Mouse (Mus musculus) adrenal gland (tissue): Measurements from ENCODE around the gene Nptxr.

Experiments used
- intact Hi-C: fragments of 180-260 bp; cut with DNase I; formaldehyde crosslinking; loops from one replicate; pipeline ENCODE4 v1.15.1; 2025
- long read RNA-seq, 2 experiments: library from polyadenylated mRNA; unstranded; transcript quantifications; one replicate each; pipeline ENCODE4 v2.0.0; 2020; ENCODE audit warnings: borderline replicate concordance in 1 of 2; ENCODE audit not compliant: insufficient replicate concordance in 1 of 2

The Nptxr gene
- long read RNA-seq, experiment 1, full-length matches to known transcripts = 1 of 1 reads
- long read RNA-seq, experiment 1, partial matches to known transcripts = 0 of 1 reads
- long read RNA-seq, experiment 1, other reads (novel, unspliced or antisense) = 0 of 1 reads
- long read RNA-seq, experiment 2, partial matches to known transcripts = 0 of 1 reads
- long read RNA-seq, experiment 2, other reads (novel, unspliced or antisense) = 1 of 1 reads

DNA sequence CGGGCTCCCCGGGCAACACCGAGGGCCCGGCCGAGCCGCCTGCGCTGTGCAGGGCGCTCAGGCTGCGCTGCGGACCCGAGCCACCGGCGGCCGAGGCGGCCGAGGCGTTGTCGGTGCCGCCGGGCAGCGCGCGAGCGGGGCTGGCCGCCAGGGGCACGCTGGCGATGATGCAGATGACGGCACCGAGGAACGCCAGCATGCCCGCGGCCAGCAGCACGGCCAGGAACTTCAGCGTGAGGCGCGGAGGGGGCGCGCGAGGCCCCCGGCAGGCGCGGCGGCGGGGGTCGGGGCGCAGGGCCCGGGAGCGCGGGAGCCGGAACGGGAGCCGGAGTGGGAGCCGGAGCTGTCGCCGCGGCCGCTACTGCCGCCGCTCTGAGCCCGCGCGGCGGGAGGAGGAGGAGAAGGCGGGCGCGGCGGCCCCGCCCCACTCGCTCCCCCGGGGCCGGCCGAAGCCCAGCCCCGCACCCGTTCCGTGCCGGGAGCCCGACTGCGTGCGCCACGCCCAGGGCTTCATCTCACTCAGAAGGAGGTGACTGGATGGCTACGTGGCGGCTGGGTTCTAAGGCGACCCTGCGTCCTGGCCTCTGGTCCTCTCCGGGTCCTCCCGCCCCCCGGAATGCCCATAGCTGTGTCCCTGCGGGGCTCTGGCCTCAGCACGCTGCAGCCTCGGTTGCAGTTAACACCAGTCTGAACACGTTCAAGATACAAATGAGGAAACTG lies at the start of gene Nptxr:
Nptxr (minus strand) TSS at position 415 of the 720 bp plus-strand sequence.
- intact Hi-C loops = loop anchor here (5.0 kb wide), 1 partner anchor 47 kb away; no protein-coding TSS in a partner anchor

DNA sequence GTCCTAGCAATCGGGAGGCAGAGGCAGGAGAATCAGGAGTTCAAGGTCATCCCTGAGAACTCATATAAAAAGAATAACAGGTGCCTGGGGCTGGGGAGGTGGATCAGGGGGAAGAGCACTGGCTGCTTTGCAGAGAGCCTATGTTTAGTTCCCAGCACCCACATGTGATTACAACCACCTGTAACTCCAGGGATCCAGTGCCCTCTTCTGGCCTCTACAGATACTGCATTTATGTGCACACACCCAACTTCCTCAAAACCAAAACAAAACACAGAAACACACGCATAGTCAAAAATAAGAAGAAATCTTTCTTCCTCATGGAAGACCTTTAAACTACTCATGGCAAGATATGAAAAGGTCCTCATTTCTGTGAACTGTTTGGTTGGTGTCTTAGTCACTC lies 45.6 kb upstream of the Nptxr start:
- intact Hi-C loops = no loop called here

GRCm38 (mm10) chr15:79847100-79847499 lies 42.5 kb upstream of the Nptxr start:
- intact Hi-C loops = no loop called here

- intact Hi-C loops = no loop called here
Measured at GRCm38 (mm10) chr15:79845986-79846385, 41.4 kb upstream of the Nptxr start.

- intact Hi-C loops = no loop called here
Measured at GRCm38 (mm10) chr15:79842985-79843384, 38.4 kb upstream of the Nptxr start.

- intact Hi-C loops = no loop called here
Measured at GRCm38 (mm10) chr15:79840281-79840680, 35.7 kb upstream of the Nptxr start.

- intact Hi-C loops = loop anchor here (5.0 to 10.0 kb wide), 2 partner anchors 83 to 240 kb away; no protein-coding TSS in a partner anchor
Measured at GRCm38 (mm10) chr15:79834881-79835260, 30.3 kb upstream of the Nptxr start.

DNA sequence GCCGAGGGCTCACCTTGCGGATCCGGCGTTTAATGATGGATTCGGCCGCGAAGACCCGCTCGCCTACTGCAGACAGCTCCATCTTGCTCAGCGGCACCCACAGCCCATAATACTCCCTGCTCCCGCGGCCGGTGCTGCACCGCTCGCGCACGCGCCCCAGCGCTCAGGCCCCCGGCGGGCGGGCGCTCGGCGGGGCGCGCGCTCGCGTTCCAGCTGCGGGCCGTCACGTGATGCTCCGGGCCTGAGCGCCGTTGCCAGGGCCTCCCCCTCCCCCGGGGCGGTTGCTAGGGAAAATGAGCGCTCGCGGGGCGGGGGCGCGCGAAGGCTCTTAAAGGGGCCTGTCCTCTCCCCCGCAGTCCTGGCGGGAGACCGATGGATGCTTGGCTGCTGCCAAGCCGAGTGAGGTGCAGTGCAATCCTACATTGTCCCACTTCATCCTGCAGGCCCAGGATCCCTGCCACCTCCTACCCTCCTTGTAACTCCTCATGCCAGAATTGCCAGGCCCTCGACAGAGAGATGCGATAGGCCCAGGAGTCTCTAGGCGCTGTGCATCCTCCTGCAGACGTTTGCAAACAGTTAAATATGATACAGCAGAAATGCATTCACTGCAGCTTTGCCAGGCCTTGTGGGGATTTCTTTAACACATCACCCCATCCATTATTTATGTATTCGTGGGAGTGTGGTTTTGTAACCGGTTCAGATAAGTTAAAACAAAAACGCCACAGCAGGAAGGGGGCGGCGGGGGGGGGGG lies 29.7 kb upstream of the Nptxr start, which contains the start of the genes Npcd and Cbx6:
Npcd (minus strand) TSS at position 108 of the 751 bp plus-strand sequence.
Cbx6 (minus strand) TSS at position 559 of the 751 bp plus-strand sequence.
- intact Hi-C loops = loop anchor here (5.0 to 10.0 kb wide), 2 partner anchors 82 to 240 kb away; no protein-coding TSS in a partner anchor

DNA sequence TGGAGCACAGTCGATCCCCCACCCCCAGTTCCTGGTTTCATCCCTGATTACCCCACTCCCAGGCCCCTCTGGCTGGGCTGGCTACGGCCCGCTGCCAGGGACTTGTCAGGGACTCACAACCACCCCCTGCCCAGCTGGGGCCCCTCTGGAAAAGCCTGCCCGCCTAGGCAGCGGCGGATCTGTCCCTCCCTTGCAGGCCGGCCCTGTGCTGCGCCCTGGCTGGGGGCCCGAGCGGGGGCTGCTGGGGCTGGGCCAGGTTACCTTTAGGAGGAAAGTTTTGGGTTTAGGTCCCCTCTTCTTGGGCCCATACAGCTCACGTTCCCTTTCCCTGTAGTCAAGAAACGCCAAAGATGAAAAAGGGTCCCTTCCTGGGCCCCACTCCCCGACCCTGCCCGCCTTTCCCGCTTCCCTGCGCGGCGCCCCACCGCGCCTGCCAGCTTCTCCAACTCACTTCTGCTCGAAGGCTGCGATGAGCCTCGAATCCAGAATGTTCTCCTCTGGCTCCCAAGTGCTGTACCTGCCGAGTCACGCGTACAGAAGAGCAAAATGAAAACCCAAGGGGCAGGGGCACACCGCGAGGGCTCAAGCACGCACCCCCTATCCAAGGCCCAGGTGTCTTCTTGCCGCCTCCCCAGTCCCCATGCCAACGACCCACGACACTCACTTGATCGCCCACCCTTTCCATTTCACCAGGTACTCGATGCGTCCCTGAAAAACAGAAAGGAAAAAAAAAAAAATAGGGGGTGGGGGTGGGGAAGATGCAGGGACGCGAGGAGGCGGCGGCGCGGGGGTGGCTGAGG lies 28.9 kb upstream of the Nptxr start:
- intact Hi-C loops = loop anchor here (5.0 to 10.0 kb wide), 2 partner anchors 81 to 241 kb away; no protein-coding TSS in a partner anchor

- intact Hi-C loops = loop anchor here (5.0 to 10.0 kb wide), 2 partner anchors 80 to 243 kb away; no protein-coding TSS in a partner anchor
Measured at GRCm38 (mm10) chr15:79832064-79832900, 27.7 kb upstream of the Nptxr start.

GRCm38 (mm10) chr15:79830388-79830787 lies 25.8 kb upstream of the Nptxr start:
- intact Hi-C loops = loop anchor here (2.0 to 10.0 kb wide), 3 partner anchors 52 to 244 kb away; no protein-coding TSS in a partner anchor

- intact Hi-C loops = no loop called here
Measured at GRCm38 (mm10) chr15:79829431-79829830, 24.9 kb upstream of the Nptxr start.

DNA sequence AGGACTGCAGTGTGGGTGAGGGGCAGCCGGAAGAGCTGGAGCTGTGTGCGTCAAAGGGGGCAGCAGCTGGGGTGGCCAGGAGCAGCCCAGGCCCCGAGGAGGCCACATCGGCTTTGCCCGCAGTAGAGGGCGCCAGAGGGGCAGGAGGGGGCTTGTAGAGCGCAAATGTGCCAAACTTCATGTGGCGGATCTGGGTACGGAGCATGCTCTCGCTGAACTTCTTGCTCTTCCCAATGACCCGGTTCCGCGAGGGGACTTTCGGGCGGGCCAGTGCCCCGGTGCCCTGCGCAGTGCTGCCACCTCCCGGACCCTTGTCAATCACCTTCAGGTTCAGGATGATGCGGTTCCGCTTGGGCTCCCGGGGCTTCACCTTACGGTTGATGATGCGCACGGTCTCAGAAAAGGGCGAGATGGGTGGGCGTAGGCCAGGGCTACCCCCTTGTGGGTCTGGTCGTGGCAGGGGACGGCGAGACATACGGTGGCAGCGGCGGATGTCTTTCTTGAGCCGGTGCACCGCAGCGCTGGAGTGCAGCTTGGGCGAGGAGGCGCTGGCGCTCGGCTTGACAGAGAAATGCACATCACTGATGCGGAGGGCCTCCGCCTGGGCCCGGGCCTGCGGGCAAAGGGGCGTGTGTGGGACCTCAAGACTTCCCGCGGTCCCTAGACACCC lies 23.9 kb upstream of the Nptxr start:
- intact Hi-C loops = no loop called here

DNA sequence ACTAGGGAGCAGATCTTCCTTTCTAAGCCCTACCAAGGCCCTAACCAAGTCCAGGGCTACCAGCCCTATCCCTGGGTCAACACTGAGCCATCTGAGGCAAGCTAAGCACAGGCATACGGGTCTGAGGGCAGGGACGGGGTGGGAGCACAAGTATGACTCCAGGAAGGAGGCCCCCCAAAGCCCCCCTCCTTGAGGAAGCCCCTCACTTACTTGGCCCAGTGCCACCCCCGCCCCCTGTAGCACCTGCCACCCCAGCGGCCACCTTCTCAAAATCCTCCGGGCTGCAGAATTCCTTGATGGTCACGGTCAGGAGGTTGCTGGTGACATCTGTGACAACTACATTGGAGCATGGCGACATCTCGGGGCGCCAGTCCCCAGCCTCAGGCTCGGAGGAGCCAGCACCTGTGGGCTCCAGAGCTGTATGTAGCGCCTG lies 23.2 kb upstream of the Nptxr start:
- intact Hi-C loops = no loop called here

- intact Hi-C loops = no loop called here
Measured at GRCm38 (mm10) chr15:79827061-79827777, 22.7 kb upstream of the Nptxr start.

DNA sequence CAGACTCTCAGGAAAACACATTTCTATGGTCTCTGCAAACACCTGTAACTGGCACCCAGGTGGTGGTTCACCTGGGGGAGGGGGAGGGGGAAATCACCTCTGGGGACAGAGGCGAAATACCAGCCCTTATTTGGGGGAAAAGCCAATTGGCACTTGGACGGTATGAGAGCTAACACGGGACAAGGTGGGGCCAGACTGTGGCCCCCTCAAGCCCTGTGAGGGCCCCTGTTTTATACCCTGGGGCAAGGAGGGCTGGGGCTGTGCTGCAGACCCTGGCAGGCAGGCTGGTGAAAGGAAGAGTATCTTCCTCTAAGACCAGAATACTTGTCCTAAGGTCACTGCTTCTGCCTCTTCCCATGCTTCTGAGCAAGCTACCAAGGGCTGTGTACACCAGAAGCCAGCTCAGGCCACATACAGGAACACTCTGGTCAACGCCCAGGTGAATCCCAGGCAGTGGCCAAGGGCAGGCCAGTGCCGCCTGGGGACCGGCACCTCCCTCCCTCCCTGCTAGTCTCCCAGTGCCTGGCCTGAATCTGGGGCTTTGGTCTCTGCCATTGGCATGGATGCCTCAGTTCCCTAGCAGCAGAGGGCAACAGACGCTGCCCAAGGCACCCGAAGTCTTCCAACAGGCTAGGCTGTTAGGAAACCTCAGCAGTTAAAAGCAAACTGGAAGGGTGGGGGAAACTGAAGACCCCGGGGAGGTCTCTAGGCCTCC lies 21.8 kb upstream of the Nptxr start:
- intact Hi-C loops = no loop called here

DNA sequence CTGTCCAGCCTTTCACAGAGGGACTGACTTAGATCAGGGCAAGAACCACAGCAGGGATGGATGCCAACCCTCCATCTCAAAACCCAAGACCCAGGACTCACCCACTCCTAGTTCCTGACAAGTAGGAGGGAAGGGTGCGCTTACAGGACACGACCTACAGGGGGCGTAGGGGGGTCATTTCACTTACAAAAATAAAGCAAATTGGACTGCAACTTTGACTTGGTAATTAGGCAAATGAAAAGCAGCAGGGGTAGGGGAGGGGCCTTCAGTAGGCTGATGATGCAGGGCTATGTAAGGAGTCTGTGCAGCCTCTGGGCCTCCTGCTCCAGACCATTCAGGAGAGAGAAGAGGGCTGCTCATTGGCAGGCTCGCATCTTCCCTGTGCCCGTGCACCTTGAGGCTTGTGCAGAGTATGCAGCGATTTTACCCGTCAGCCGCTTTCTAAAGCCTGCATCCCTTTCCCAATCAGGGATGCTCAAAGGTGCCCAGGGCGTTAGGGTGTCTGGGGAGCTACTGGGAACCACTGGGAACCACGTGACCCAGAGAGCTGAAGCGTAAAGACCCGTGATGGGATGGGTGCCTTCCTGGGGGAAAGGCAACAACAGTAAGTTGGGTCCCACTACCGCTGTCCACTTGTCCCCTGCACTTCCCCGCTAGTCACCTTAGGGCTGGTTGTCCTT lies 20.7 kb upstream of the Nptxr start:
- intact Hi-C loops = no loop called here
